Mouse (Mus musculus): ENCODE measurements around the gene Anks3. TPM values are rescaled to one million over a fixed set of nuclear protein-coding genes. Genes with fewer than 3 reads are reported as not detected.

The Anks3 gene
- polyA plus RNA-seq, 1 experiment from 2014 or later = 54.1 TPM

GRCm38 (mm10) chr16:5008076-5008475 is 44.1 kb upstream of the Anks3 start:
- ATAC-seq (replicated peaks; ENCODE audit: low FRiP score, low read depth) (no peak), DNase-seq (ENCODE audit: low spot score) (no peak)
- 86% methylated on average over 12 of the region's 12 CpGs for WGBS
- TF ChIP-seq CTCF (IDR thresholded peaks at IDR 0.05; ENCODE audit: low read depth) = no peak
- H3K4me3 ChIP-seq (replicated peaks; ENCODE audit: low read depth, low read length) = no peak overlapping the region
- H3K9me3 ChIP-seq (replicated peaks; ENCODE audit: low read length) = no peaks in the 10 kb centered on the region
- H3K27ac ChIP-seq = no peak overlapping the region
- no peaks in the 10 kb centered on the region for H3K27me3 ChIP-seq (ENCODE audit: insufficient read depth, low read length)
- H3K4me1 ChIP-seq (replicated peaks; ENCODE audit: insufficient read depth, low read length) = peaks cover 8% of the 10 kb centered on the region
- 0 out of 2 replicates have a peak overlapping the region, but pooled peaks have one; percentile 23 for H3K9ac ChIP-seq (ENCODE audit: low read depth, low read length)
- H3K36me3 ChIP-seq (ENCODE audit: insufficient read depth, low read length) = no peaks in the 10 kb centered on the region
- peak overlapping the region; percentile 39; the same call in 1 of the 2 replicates for H3K4me2 ChIP-seq (ENCODE audit: low read length)

GRCm38 (mm10) chr16:5007492-5007891 is 43.5 kb upstream of the Anks3 start:
- no peaks in the 10 kb centered on the region for H3K36me3 ChIP-seq (ENCODE audit: insufficient read depth, low read length)
- 0 out of 2 replicates have a peak overlapping the region, but pooled peaks have one; percentile 18 for H3K9ac ChIP-seq (ENCODE audit: low read depth, low read length)
- no peaks in the 10 kb centered on the region for H3K27me3 ChIP-seq (ENCODE audit: insufficient read depth, low read length)
- DNase-seq (ENCODE audit: low spot score) (no peak), ATAC-seq (replicated peaks; ENCODE audit: low FRiP score, low read depth) (peak; percentile 31)
- WGBS = 68% methylated on average over 6 of the region's 6 CpGs
- H3K4me1 ChIP-seq (replicated peaks; ENCODE audit: insufficient read depth, low read length) = peaks cover 4% of the 10 kb centered on the region
- peak overlapping the region; percentile 39 for H3K4me2 ChIP-seq (ENCODE audit: low read length)
- no peaks in the 10 kb centered on the region for H3K9me3 ChIP-seq (replicated peaks; ENCODE audit: low read length)
- H3K27ac ChIP-seq = peak overlapping the region; percentile 47; the same call in 1 of the 2 replicates
- 0 out of 2 replicates have a peak overlapping the region, but pooled peaks have one; percentile 2 for H3K4me3 ChIP-seq (replicated peaks; ENCODE audit: low read depth, low read length)
- no peak for TF ChIP-seq CTCF (IDR thresholded peaks at IDR 0.05; ENCODE audit: low read depth)

- TF ChIP-seq CTCF (IDR thresholded peaks at IDR 0.05; ENCODE audit: low read depth) = no peak
- WGBS = 40% methylated on average over 5 of the region's 5 CpGs
- ATAC-seq (replicated peaks; ENCODE audit: low FRiP score, low read depth) (peak; percentile 73), DNase-seq (ENCODE audit: low spot score) (peak; percentile 41)
- no peaks in the 10 kb centered on the region; the same call in 1 of the 2 replicates for H3K4me1 ChIP-seq (replicated peaks; ENCODE audit: insufficient read depth, low read length)
- 0 out of 2 replicates have a peak within 1 kb of the TSS, but pooled peaks have one; percentile 23 for H3K9ac ChIP-seq (ENCODE audit: low read depth, low read length)
- peak within 1 kb of the TSS; percentile 39 for H3K4me2 ChIP-seq (ENCODE audit: low read length)
- peak within 1 kb of the TSS; percentile 47; the same call in 1 of the 2 replicates for H3K27ac ChIP-seq
- no peaks in the 10 kb centered on the region for H3K9me3 ChIP-seq (replicated peaks; ENCODE audit: low read length)
- H3K36me3 ChIP-seq (ENCODE audit: insufficient read depth, low read length) = no peaks in the 10 kb centered on the region
- 0 out of 2 replicates have a peak within 1 kb of the TSS, but pooled peaks have one; percentile 2 for H3K4me3 ChIP-seq (replicated peaks; ENCODE audit: low read depth, low read length)
- no peaks in the 10 kb centered on the region for H3K27me3 ChIP-seq (ENCODE audit: insufficient read depth, low read length)
Measured at GRCm38 (mm10) chr16:5007067-5007466, 43.1 kb upstream of the Anks3 start, which contains the start of gene Smim22. Gene Smim22, plus strand, starts transcription at chr16:5007288.

GRCm38 (mm10) chr16:5000611-5001010 is 36.6 kb upstream of the Anks3 start:
- H3K9me3 ChIP-seq (replicated peaks; ENCODE audit: low read length) = no peaks in the 10 kb centered on the region
- DNase-seq (ENCODE audit: low spot score) = no peak
- no peaks in the 10 kb centered on the region; the same call in 1 of the 2 replicates for H3K4me1 ChIP-seq (replicated peaks; ENCODE audit: insufficient read depth, low read length)
- no peak for TF ChIP-seq CTCF (IDR thresholded peaks at IDR 0.05; ENCODE audit: low read depth)
- no peak for ATAC-seq (replicated peaks; ENCODE audit: low FRiP score, low read depth)
- no peaks in the 10 kb centered on the region for H3K27me3 ChIP-seq (ENCODE audit: insufficient read depth, low read length)
- no peak overlapping the region for H3K27ac ChIP-seq
- WGBS = 68% methylated on average over 3 of the region's 3 CpGs
- H3K4me2 ChIP-seq (ENCODE audit: low read length) = no peak overlapping the region
- H3K4me3 ChIP-seq (replicated peaks; ENCODE audit: low read depth, low read length) = no peak overlapping the region
- H3K36me3 ChIP-seq (ENCODE audit: insufficient read depth, low read length) = no peaks in the 10 kb centered on the region
- H3K9ac ChIP-seq (ENCODE audit: low read depth, low read length) = no peak overlapping the region

- DNase-seq (ENCODE audit: low spot score) (no peak), ATAC-seq (replicated peaks; ENCODE audit: low FRiP score, low read depth) (no peak)
- 56% methylated on average over 1 of the region's 1 CpGs for WGBS
- H3K4me2 ChIP-seq (ENCODE audit: low read length) = no peak overlapping the region
- H3K27me3 ChIP-seq (ENCODE audit: insufficient read depth, low read length) = no peaks in the 10 kb centered on the region
- TF ChIP-seq CTCF (IDR thresholded peaks at IDR 0.05; ENCODE audit: low read depth) = no peak
- no peak overlapping the region for H3K27ac ChIP-seq
- no peaks in the 10 kb centered on the region for H3K36me3 ChIP-seq (ENCODE audit: insufficient read depth, low read length)
- H3K9ac ChIP-seq (ENCODE audit: low read depth, low read length) = no peak overlapping the region
- no peaks in the 10 kb centered on the region; the same call in 1 of the 2 replicates for H3K4me1 ChIP-seq (replicated peaks; ENCODE audit: insufficient read depth, low read length)
- H3K9me3 ChIP-seq (replicated peaks; ENCODE audit: low read length) = no peaks in the 10 kb centered on the region
- no peak overlapping the region for H3K4me3 ChIP-seq (replicated peaks; ENCODE audit: low read depth, low read length)
Measured at GRCm38 (mm10) chr16:4998984-4999383, 35.0 kb upstream of the Anks3 start.

GRCm38 (mm10) chr16:4997553-4997952 is 33.5 kb upstream of the Anks3 start, which contains the start of gene Sept12:
Gene Sept12, minus strand, starts transcription at chr16:4997852.
- Histone ChIP-seq H3K9me3 (replicated peaks; ENCODE audit: low read length) (no peaks in the 10 kb centered on the region), H3K9ac (ENCODE audit: low read depth, low read length) (no peak within 1 kb of the TSS), H3K27ac (no peak within 1 kb of the TSS), H3K27me3 (ENCODE audit: insufficient read depth, low read length) (no peaks in the 10 kb centered on the region), H3K36me3 (ENCODE audit: insufficient read depth, low read length) (no peaks in the 10 kb centered on the region), H3K4me1 (replicated peaks; ENCODE audit: insufficient read depth, low read length) (no peaks in the 10 kb centered on the region; the same call in 1 of the 2 replicates), H3K4me3 (replicated peaks; ENCODE audit: low read depth, low read length) (no peak within 1 kb of the TSS), H3K4me2 (ENCODE audit: low read length) (no peak within 1 kb of the TSS)
- 0% methylated on average over 2 of the region's 3 CpGs for WGBS
- ATAC-seq (replicated peaks; ENCODE audit: low FRiP score, low read depth) (no peak), DNase-seq (ENCODE audit: low spot score) (peak; percentile 11)
- no peak for TF ChIP-seq CTCF (IDR thresholded peaks at IDR 0.05; ENCODE audit: low read depth)
